Mouse (Mus musculus) forebrain, embryonic 16.5 days (tissue): ENCODE data around the gene Pcdh15. TPM values are rescaled to one million over a fixed set of nuclear protein-coding genes. Genes with fewer than 3 reads are reported as not detected.

ENCODE experiments used
- ATAC-seq: fragments of 200-750 bp; cut with Nextera tagmentation; 2 replicates; pipeline ENCODE4 v1.8.0; 2017; ENCODE audit warnings: mild to moderate bottlenecking, moderate library complexity
- H3K27ac ChIP-seq: fragments of 300-500 bp; sonication (generic); 2 replicates; pipeline ENCODE4 v1.5.1; 2014; ENCODE audit warnings: low read length, control low read depth
- H3K27me3 ChIP-seq: fragments of 300-500 bp; sonication (generic); replicated peaks from 2 replicates; pipeline ENCODE4 v1.6.1; 2014; ENCODE audit warnings: low read length; ENCODE audit not compliant: control insufficient read depth, insufficient read depth
- H3K36me3 ChIP-seq: fragments of 300-500 bp; sonication (generic); 2 replicates; pipeline ENCODE4 v1.6.1; 2014; ENCODE audit not compliant: control insufficient read depth, insufficient read depth
- H3K4me1 ChIP-seq: fragments of 300-500 bp; sonication (generic); replicated peaks from 2 replicates; pipeline ENCODE4 v1.6.1; 2014; ENCODE audit warnings: low read length; ENCODE audit not compliant: control insufficient read depth, insufficient read depth
- H3K4me2 ChIP-seq: fragments of 300-500 bp; sonication (generic); 2 replicates; pipeline ENCODE4 v1.6.1; 2014; ENCODE audit warnings: mild to moderate bottlenecking, low read length, control low read depth
- H3K4me3 ChIP-seq: fragments of 300-500 bp; sonication (generic); replicated peaks from 2 replicates; pipeline ENCODE4 v1.5.1; 2014; ENCODE audit warnings: mild to moderate bottlenecking, low read length, control low read depth
- H3K9ac ChIP-seq: fragments of 300-500 bp; sonication (generic); replicated peaks from 2 replicates; pipeline ENCODE4 v1.6.1; 2014; ENCODE audit warnings: low read depth, low read length, control low read depth
- H3K9me3 ChIP-seq: fragments of 300-500 bp; sonication (generic); 2 replicates; pipeline ENCODE4 v1.6.1; 2016; ENCODE audit warnings: low read length; ENCODE audit not compliant: control insufficient read depth
- WGBS: fragments of 180-500 bp; shearing (Covaris S2); extraction: QIAGEN DNeasy Blood & Tissue Kit; methylation state at CpG from one replicate; pipeline ENCODE4 v1.1.7; 2014; 5-methylcytosine and 5-hydroxymethylcytosine counted together
- polyA plus RNA-seq: library from polyadenylated mRNA; unstranded; fragments of >200 nt; fragmentation: Nextera tagmentation; extraction: Ambion mirVana; gene quantifications from 2 replicates; pipeline ENCODE4 v1.2.1, GENCODE M21; 2015

Gene Pcdh15
- polyA plus RNA-seq, 1 experiment from 2014 or later = 6.5 TPM

- Histone ChIP-seq H3K27ac (no peak overlapping the region), H3K4me1 (0 out of 2 replicates have a peak, but pooled peaks cover 2% of the 10 kb centered on the region), H3K9ac (no peak overlapping the region), H3K4me2 (no peak overlapping the region), H3K36me3 (no peaks in the 10 kb centered on the region), H3K27me3 (no peaks in the 10 kb centered on the region), H3K4me3 (no peak overlapping the region), H3K9me3 (no peaks in the 10 kb centered on the region)
- 77% methylated on average over 8 of the region's 8 CpGs for WGBS
- ATAC-seq = no peak
These were observed 202.8 kb downstream of the Pcdh15 start for GRCm38 (mm10) chr10:73301951-73302350.

GRCm38 (mm10) chr10:73306677-73307076 lies 207.5 kb downstream of the Pcdh15 start:
- H3K9me3 ChIP-seq = no peaks in the 10 kb centered on the region
- no peak overlapping the region for H3K4me2 ChIP-seq
- no peaks in the 10 kb centered on the region for H3K36me3 ChIP-seq
- 0 out of 2 replicates have a peak, but pooled peaks cover 2% of the 10 kb centered on the region for H3K4me1 ChIP-seq
- ATAC-seq = no peak
- no peak overlapping the region for H3K27ac ChIP-seq
- H3K4me3 ChIP-seq = no peak overlapping the region
- 94% methylated on average over 1 of the region's 1 CpGs for WGBS
- no peaks in the 10 kb centered on the region for H3K27me3 ChIP-seq
- H3K9ac ChIP-seq = no peak overlapping the region

- H3K4me2 ChIP-seq = no peak overlapping the region
- ATAC-seq = no peak
- no peak overlapping the region for H3K4me3 ChIP-seq
- H3K4me1 ChIP-seq = no peaks in the 10 kb centered on the region
- H3K36me3 ChIP-seq = no peaks in the 10 kb centered on the region
- H3K27me3 ChIP-seq = no peaks in the 10 kb centered on the region
- no peak overlapping the region for H3K27ac ChIP-seq
- H3K9me3 ChIP-seq = no peaks in the 10 kb centered on the region
- WGBS = 92% methylated on average over 7 of the region's 7 CpGs
- no peak overlapping the region for H3K9ac ChIP-seq
These were observed 227.7 kb downstream of the Pcdh15 start for GRCm38 (mm10) chr10:73326861-73327260.

GRCm38 (mm10) chr10:73333426-73333825 lies 234.3 kb downstream of the Pcdh15 start:
- H3K9ac ChIP-seq = no peak overlapping the region
- no peaks in the 10 kb centered on the region for H3K36me3 ChIP-seq
- no peak overlapping the region for H3K4me2 ChIP-seq
- no peak overlapping the region for H3K4me3 ChIP-seq
- H3K27ac ChIP-seq = no peak overlapping the region
- 91% methylated on average over 1 of the region's 1 CpGs for WGBS
- no peaks in the 10 kb centered on the region for H3K27me3 ChIP-seq
- no peak for ATAC-seq
- no peaks in the 10 kb centered on the region for H3K4me1 ChIP-seq
- H3K9me3 ChIP-seq = no peaks in the 10 kb centered on the region

GRCm38 (mm10) chr10:73379001-73379400 lies 279.9 kb downstream of the Pcdh15 start:
- Histone ChIP-seq H3K4me2 (no peak overlapping the region), H3K4me1 (no peaks in the 10 kb centered on the region), H3K36me3 (no peaks in the 10 kb centered on the region), H3K9ac (no peak overlapping the region), H3K27ac (no peak overlapping the region), H3K27me3 (no peaks in the 10 kb centered on the region), H3K4me3 (no peak overlapping the region), H3K9me3 (no peaks in the 10 kb centered on the region)
- 92% methylated on average over 2 of the region's 2 CpGs for WGBS
- no peak for ATAC-seq

GRCm38 (mm10) chr10:73384003-73384402 lies 284.9 kb downstream of the Pcdh15 start:
- no peak for ATAC-seq
- Histone ChIP-seq H3K9me3 (no peaks in the 10 kb centered on the region), H3K9ac (no peak overlapping the region), H3K36me3 (no peaks in the 10 kb centered on the region), H3K4me2 (no peak overlapping the region), H3K27ac (no peak overlapping the region), H3K4me3 (no peak overlapping the region), H3K27me3 (no peaks in the 10 kb centered on the region), H3K4me1 (no peaks in the 10 kb centered on the region)
- WGBS = 91% methylated on average over 2 of the region's 2 CpGs

- no peak overlapping the region for H3K4me3 ChIP-seq
These were observed 301.3 kb downstream of the Pcdh15 start for GRCm38 (mm10) chr10:73400426-73400825.

GRCm38 (mm10) chr10:73425408-73425807 lies 326.3 kb downstream of the Pcdh15 start:
- no peak overlapping the region for H3K4me2 ChIP-seq
- no peak for ATAC-seq
- H3K27me3 ChIP-seq = no peaks in the 10 kb centered on the region
- H3K36me3 ChIP-seq = no peaks in the 10 kb centered on the region
- no peak overlapping the region for H3K27ac ChIP-seq
- no peaks in the 10 kb centered on the region for H3K9me3 ChIP-seq
- 66% methylated on average over 3 of the region's 3 CpGs for WGBS
- no peaks in the 10 kb centered on the region for H3K4me1 ChIP-seq
- no peak overlapping the region for H3K9ac ChIP-seq
- no peak overlapping the region for H3K4me3 ChIP-seq

More at GRCm38 (mm10) chr10:73400426-73400825, 301.3 kb downstream of the Pcdh15 start:
- no peaks in the 10 kb centered on the region for H3K36me3 ChIP-seq
- no peak overlapping the region for H3K9ac ChIP-seq
- no peak overlapping the region for H3K4me2 ChIP-seq
- ATAC-seq = no peak
- WGBS = 88% methylated on average over 1 of the region's 1 CpGs
- no peaks in the 10 kb centered on the region for H3K9me3 ChIP-seq
- H3K4me1 ChIP-seq = no peaks in the 10 kb centered on the region
- H3K27ac ChIP-seq = no peak overlapping the region
- no peaks in the 10 kb centered on the region for H3K27me3 ChIP-seq

- no peak overlapping the region for H3K9ac ChIP-seq
- 91% methylated on average over 3 of the region's 3 CpGs for WGBS
- H3K27me3 ChIP-seq = no peaks in the 10 kb centered on the region
- no peak for ATAC-seq
- H3K4me2 ChIP-seq = no peak overlapping the region
- no peaks in the 10 kb centered on the region for H3K4me1 ChIP-seq
- H3K9me3 ChIP-seq = no peaks in the 10 kb centered on the region
- H3K36me3 ChIP-seq = no peaks in the 10 kb centered on the region
- H3K4me3 ChIP-seq = no peak overlapping the region
- no peak overlapping the region for H3K27ac ChIP-seq
These were observed 332.2 kb downstream of the Pcdh15 start for GRCm38 (mm10) chr10:73431345-73431744.

- H3K4me1 ChIP-seq = no peaks in the 10 kb centered on the region
- WGBS = 54% methylated on average over 2 of the region's 2 CpGs
These were observed 384.9 kb downstream of the Pcdh15 start for GRCm38 (mm10) chr10:73484082-73484481.

More at GRCm38 (mm10) chr10:73484082-73484481, 384.9 kb downstream of the Pcdh15 start:
- H3K4me2 ChIP-seq = no peak overlapping the region
- H3K27ac ChIP-seq = no peak overlapping the region
- no peak overlapping the region for H3K9ac ChIP-seq
- no peak for ATAC-seq
- H3K36me3 ChIP-seq = no peaks in the 10 kb centered on the region
- H3K9me3 ChIP-seq = no peaks in the 10 kb centered on the region
- no peaks in the 10 kb centered on the region for H3K27me3 ChIP-seq
- H3K4me3 ChIP-seq = no peak overlapping the region
